Mouse (Mus musculus) midbrain, embryonic 10.5 days (tissue): ENCODE measurements around the gene F12. TPM values are rescaled to one million over a fixed set of nuclear protein-coding genes. Genes with fewer than 3 reads are reported as not detected.

Experiments
- DNase-seq: peaks from one replicate; pipeline ENCODE4 v3.0.0-alpha.2; 2017; ENCODE audit warnings: low spot score
- H3K27ac ChIP-seq: fragments of 300-500 bp; sonication (generic); replicated peaks from 2 replicates; pipeline ENCODE4 v1.5.1; 2016; ENCODE audit warnings: mild to moderate bottlenecking
- H3K27me3 ChIP-seq: fragments of 300-500 bp; sonication (generic); 2 replicates; pipeline ENCODE4 v1.6.1; 2016; ENCODE audit warnings: low read depth, mild to moderate bottlenecking; ENCODE audit not compliant: poor library complexity, severe bottlenecking
- H3K36me3 ChIP-seq: fragments of 300-500 bp; sonication (generic); 2 replicates; pipeline ENCODE4 v1.6.1; 2016; ENCODE audit warnings: mild to moderate bottlenecking, moderate library complexity
- H3K4me1 ChIP-seq: fragments of 300-500 bp; sonication (generic); 2 replicates; pipeline ENCODE4 v1.6.1; 2016
- H3K4me3 ChIP-seq: fragments of 300-500 bp; sonication (generic); 2 replicates; pipeline ENCODE4 v1.5.1; 2016; ENCODE audit warnings: mild to moderate bottlenecking, moderate library complexity
- H3K9me3 ChIP-seq: fragments of 300-500 bp; sonication (generic); replicated peaks from 2 replicates; pipeline ENCODE4 v1.6.1; 2016; ENCODE audit warnings: mild to moderate bottlenecking
- WGBS: fragments of 180-500 bp; shearing (Covaris S2); methylation state at CpG from one replicate; pipeline ENCODE4 v1.1.7; 2016; 5-methylcytosine and 5-hydroxymethylcytosine counted together
- polyA plus RNA-seq: library from polyadenylated mRNA; unstranded; fragments of >200 nt; fragmentation: Nextera tagmentation; extraction: Ambion mirVana; gene quantifications from 2 replicates; pipeline ENCODE4 v1.2.1, GENCODE M21; 2016

F12 gene
- polyA plus RNA-seq, result 0.14 TPM in 1 of 2 replicates, not detected in the other

- Histone ChIP-seq H3K9me3 (no peaks in the 10 kb centered on the region), H3K27ac (no peak within 1 kb of the TSS), H3K4me3 (no peak within 1 kb of the TSS), H3K4me1 (peaks cover 3% of the 10 kb centered on the region), H3K36me3 (no peaks in the 10 kb centered on the region), H3K27me3 (peaks cover 17% of the 10 kb centered on the region)
- no peak for DNase-seq
- WGBS, result 91% methylated on average over 10 of the region's 10 CpGs
These were observed at the start of gene F12 for GRCm38 (mm10) chr13:55426613-55427012. F12 (minus strand) TSS chr13:55426793.

DNA sequence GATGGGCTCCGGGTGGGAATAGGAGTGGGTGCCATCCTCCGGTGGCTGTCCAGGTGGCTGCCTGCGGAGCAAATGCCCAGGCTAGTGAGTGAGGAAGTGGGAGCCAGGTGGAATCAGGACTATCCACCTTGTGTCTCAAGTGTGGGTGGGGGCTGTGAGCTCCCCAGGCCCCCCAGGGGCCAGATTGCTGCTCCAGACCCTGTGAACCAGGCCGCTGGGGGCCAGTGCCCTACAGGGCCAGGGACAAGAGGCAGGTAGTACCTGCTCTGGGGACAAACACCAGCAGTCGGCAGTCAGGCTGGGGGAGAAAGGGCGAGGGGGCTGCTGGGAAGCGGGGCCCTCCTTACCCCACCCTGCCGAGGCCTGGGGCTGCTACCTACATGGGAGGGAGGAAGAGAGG lies 49.7 kb upstream of the F12 start:
- H3K36me3 ChIP-seq, result peaks cover 81% of the 10 kb centered on the region

DNA sequence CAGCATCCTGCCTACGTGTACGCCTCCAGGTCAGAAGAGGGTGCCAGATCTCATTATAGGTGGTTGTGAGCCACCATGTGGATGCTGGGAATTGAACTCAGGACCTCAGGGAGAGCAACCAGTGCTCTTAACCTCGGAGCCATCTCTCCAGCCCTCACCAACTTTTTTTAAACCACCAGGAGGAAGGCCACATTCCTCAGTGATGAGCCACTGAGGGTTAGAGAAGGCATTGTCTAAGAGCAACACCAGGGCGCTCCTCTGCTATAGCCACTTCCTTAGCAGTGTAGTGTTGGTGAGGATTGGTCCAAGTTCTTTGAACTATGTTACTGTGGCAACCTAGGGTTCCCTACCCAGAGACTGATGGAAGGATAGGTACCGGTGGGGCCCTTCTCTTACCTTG lies 49.2 kb upstream of the F12 start:
- Histone ChIP-seq H3K36me3 (peaks cover 76% of the 10 kb centered on the region), H3K9me3 (no peaks in the 10 kb centered on the region), H3K4me3 (no peak overlapping the region), H3K27me3 (peaks cover 6% of the 10 kb centered on the region; the same call in 1 of the 2 replicates), H3K27ac (no peak overlapping the region), H3K4me1 (peaks cover 71% of the 10 kb centered on the region)
- no peak for DNase-seq
- WGBS, result 88% methylated on average over 5 of the region's 5 CpGs

More for the DNA sequence above, 49.7 kb upstream of the F12 start:
- 90% methylated on average over 8 of the region's 8 CpGs for WGBS
- H3K9me3 ChIP-seq, result no peaks in the 10 kb centered on the region
- H3K27me3 ChIP-seq, result peaks cover 6% of the 10 kb centered on the region; the same call in 1 of the 2 replicates
- peaks cover 66% of the 10 kb centered on the region for H3K4me1 ChIP-seq
- peak overlapping the region; percentile 11; the same call in 1 of the 2 replicates for H3K4me3 ChIP-seq
- peak overlapping the region; percentile 65; the same call in 1 of the 2 replicates for H3K27ac ChIP-seq
- no peak for DNase-seq

DNA sequence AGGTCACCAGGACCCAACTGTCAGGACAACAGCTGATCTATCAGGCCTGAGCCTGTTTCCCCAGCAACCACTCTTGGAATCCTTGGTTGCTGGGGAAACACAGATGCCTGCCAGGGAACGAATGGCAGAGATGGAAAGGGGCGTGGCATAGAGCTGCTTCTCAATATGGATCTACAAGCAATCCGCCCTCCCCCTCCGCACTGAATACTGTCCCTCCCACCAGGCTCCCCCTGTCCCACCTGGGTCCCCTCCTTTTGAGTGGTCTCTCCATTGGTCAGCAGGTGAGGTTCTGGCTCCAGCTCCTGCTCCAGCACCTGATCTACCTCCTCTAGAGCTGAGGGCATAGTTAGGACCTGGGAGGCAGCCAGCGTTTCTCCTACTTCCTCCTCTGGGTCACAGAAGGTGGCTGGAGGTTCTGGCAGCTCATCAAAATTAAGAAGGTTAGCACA lies 48.1 kb upstream of the F12 start:
- peak; percentile 80 for DNase-seq
- Histone ChIP-seq H3K36me3 (peaks cover 65% of the 10 kb centered on the region), H3K4me3 (peak overlapping the region; percentile 31), H3K27ac (peak overlapping the region; percentile 78), H3K27me3 (peaks cover 14% of the 10 kb centered on the region), H3K4me1 (peaks cover 82% of the 10 kb centered on the region), H3K9me3 (no peaks in the 10 kb centered on the region)
- WGBS, result 23% methylated on average over 5 of the region's 5 CpGs

- peak overlapping the region; percentile 60 for H3K27ac ChIP-seq
- peaks cover 16% of the 10 kb centered on the region for H3K27me3 ChIP-seq
- 67% methylated on average over 11 of the region's 11 CpGs for WGBS
- peak overlapping the region; percentile 31 for H3K4me3 ChIP-seq
- peaks cover 89% of the 10 kb centered on the region for H3K4me1 ChIP-seq
- peak; percentile 29 for DNase-seq
- no peaks in the 10 kb centered on the region for H3K9me3 ChIP-seq
- H3K36me3 ChIP-seq, result peaks cover 59% of the 10 kb centered on the region
These were observed 47.4 kb upstream of the F12 start for GRCm38 (mm10) chr13:55473961-55474360.

- Histone ChIP-seq H3K27ac (peak overlapping the region; percentile 90), H3K4me3 (peak overlapping the region; percentile 78), H3K36me3 (peaks cover 52% of the 10 kb centered on the region), H3K27me3 (peaks cover 16% of the 10 kb centered on the region), H3K4me1 (peaks cover 96% of the 10 kb centered on the region), H3K9me3 (no peaks in the 10 kb centered on the region)
- DNase-seq, result peak; percentile 62
- WGBS, result 17% methylated on average over 18 of the region's 18 CpGs
These were observed 46.7 kb upstream of the F12 start for GRCm38 (mm10) chr13:55473076-55473831.

DNA sequence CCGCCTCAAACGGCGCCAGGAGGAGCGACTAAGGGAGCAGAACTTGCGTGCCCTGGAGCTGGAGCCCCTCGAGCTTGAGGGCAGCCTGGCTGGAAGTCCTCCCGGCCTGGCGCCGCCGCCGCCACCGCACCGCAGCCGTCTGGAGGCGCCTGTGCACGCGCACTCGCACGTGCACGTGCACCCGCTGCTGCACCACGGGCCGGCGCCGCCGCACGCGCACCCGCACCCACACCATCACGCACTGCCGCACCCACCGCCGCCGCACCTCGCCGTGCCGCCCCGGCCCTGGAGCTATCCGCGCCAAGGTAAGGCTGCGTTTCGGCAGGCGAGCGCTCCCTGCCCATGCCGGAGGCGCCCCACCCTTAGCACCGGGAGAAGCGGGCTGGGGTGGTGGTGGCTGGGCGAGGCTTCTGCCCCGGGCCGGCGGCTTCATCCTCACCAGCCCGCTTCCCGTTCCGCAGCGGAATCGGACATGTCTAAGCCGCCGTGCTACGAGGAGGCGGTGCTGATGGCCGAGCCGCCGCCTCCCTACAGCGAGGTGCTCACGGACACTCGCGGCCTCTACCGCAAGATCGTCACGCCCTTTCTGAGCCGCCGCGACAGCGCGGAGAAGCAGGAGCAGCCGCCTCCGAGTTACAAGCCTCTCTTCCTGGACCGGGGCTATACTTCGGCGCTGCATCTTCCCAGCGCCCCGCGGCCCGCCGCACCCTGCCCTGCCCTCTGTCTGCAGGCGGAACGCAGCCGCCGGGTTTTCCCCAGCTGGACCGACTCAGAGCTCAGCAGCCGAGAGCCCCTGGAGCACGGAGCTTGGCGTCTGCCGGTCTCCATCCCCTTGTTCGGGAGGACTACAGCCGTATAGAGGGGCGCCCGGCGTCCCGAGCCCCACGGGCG lies 45.8 kb upstream of the F12 start:
- Histone ChIP-seq H3K4me1 (peaks cover 98% of the 10 kb centered on the region), H3K9me3 (no peaks in the 10 kb centered on the region), H3K27ac (peak overlapping the region; percentile 90), H3K27me3 (peaks cover 16% of the 10 kb centered on the region), H3K4me3 (peak overlapping the region; percentile 78), H3K36me3 (peaks cover 43% of the 10 kb centered on the region)
- WGBS, result under 1% methylated on average over 103 of the region's 103 CpGs
- peak; percentile 77 for DNase-seq

DNA sequence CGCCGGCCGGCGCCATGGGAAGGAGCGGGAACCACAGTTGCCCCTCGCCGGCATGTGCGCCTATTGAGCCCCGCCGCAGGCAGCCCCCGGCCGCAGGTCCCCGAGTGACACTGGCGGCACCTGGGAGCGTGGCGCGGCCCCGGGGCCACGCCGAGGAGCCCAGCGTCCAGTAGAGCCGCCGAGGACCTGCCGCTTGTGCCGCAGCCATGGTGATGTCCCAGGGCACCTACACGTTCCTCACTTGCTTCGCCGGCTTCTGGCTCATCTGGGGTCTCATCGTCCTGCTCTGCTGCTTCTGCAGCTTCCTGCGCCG lies 45.2 kb upstream of the F12 start:
- Histone ChIP-seq H3K36me3 (peaks cover 37% of the 10 kb centered on the region), H3K4me3 (peak overlapping the region; percentile 78), H3K4me1 (peaks cover 99% of the 10 kb centered on the region), H3K9me3 (no peaks in the 10 kb centered on the region), H3K27ac (peak overlapping the region; percentile 90), H3K27me3 (peaks cover 16% of the 10 kb centered on the region)
- under 1% methylated on average over 31 of the region's 31 CpGs for WGBS
- DNase-seq, result no peak

DNA sequence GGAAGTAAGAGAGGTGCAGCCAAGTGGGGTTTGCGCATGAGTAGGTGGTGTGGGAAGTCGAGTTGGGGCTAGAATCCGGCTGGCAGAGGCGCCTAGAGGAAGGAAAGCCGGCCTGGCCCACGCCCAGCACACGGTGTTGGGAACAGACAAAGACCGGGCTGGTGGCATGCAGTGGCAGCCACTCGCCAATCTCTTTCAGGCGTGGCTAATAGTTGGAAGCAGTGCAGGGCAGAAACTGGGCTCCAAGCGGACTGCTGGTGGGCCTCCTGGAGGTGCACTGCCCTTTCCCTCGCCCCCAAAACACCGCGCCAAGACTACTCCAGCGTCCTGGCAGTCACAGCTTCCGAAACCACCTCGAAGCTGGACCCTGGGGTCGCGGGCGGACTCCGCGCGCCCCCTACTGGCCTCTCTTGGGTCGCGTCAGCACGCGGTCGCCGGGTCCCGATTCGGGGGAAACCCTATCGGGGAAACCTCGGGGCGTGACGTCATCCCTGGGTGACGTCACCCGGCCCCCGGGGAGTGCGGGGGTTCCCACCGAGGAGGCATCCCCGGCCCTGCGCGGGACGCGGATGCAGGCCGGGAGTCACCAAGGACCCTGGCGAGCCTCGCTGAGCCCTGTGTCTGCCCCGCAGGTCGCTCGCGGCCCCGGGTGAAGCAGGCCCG lies 44.7 kb upstream of the F12 start:
- Histone ChIP-seq H3K4me3 (peak overlapping the region; percentile 78), H3K4me1 (peaks cover 99% of the 10 kb centered on the region), H3K27ac (peak overlapping the region; percentile 90), H3K36me3 (peaks cover 32% of the 10 kb centered on the region), H3K9me3 (no peaks in the 10 kb centered on the region), H3K27me3 (peaks cover 16% of the 10 kb centered on the region)
- peak; percentile 95 for DNase-seq
- under 1% methylated on average over 54 of the region's 54 CpGs for WGBS

DNA sequence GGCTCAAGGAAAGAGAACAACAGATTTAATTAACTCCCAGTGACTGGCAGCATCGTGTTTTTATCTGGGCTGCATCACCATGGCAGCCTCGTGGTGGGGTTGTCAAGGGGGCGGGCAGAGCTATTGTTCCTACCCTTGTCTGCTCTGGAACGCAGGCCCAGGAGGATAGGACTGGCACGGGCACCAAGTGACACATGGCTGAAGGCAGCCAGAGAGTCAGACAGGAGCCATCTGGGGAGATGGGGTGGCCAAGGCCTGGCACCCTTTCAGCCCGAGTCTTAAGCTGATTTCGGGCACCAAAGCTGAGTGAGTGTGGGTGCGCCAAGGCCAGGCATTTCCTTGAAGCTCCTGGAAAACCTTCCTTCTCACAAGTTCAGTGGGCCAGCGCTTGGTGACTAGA lies 43.8 kb upstream of the F12 start:
- no peaks in the 10 kb centered on the region for H3K9me3 ChIP-seq
- peak; percentile 35 for DNase-seq
- H3K27me3 ChIP-seq, result peaks cover 16% of the 10 kb centered on the region
- H3K27ac ChIP-seq, result peak overlapping the region; percentile 90
- peaks cover 99% of the 10 kb centered on the region for H3K4me1 ChIP-seq
- 51% methylated on average over 9 of the region's 9 CpGs for WGBS
- H3K4me3 ChIP-seq, result peak overlapping the region; percentile 78
- peaks cover 23% of the 10 kb centered on the region for H3K36me3 ChIP-seq

DNA sequence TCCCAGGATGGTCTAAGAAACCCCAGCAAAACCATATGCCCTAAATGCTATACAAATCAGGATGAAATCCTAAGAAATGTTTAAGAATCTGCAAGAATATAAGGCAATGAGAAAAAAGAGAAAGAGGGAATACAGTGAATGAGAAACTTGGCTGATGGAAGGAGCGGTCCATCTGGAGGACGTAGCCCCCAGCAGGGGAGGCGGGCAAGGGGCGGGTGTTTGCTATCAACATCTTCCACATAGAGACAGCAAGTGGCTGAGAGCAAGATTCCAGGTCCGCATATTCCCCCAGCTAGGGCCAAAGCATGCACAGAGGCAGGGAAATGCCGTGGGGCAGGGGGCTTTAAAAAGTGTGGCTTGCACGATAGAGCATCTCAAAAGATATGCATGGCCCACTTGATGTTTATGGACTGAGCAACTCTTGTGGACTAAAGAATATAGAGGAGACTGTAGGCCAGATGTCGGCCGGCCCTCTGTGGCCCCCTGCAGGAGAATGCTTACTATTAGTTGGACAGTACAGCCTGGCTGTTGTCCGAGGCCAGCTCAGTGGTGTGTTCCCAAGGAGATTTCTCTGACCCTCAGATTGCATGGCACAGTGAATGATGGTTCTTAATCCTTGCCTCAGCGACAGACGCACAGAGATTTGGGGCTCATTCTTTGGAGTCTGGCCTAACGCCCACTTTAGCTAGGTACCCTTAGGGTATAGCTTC lies 42.4 kb upstream of the F12 start:
- peaks cover 99% of the 10 kb centered on the region for H3K4me1 ChIP-seq
- H3K36me3 ChIP-seq, result peaks cover 10% of the 10 kb centered on the region
- no peak overlapping the region for H3K4me3 ChIP-seq
- DNase-seq, result peak; percentile 69
- peak overlapping the region; percentile 57 for H3K27ac ChIP-seq
- H3K9me3 ChIP-seq, result no peaks in the 10 kb centered on the region
- H3K27me3 ChIP-seq, result peaks cover 16% of the 10 kb centered on the region
- WGBS, result 44% methylated on average over 13 of the region's 13 CpGs
